Mouse (Mus musculus): ENCODE measurements around the gene Mboat1. TPM values are rescaled to one million over a fixed set of nuclear protein-coding genes. Genes with fewer than 3 reads are reported as not detected.
A peak's percentile ranks its signal among the peaks of the same experiment; 100 is the strongest.

Mboat1 gene
- total RNA-seq (2021) = 1 to 10 TPM; 1.1 to 1.3 TPM
- long read RNA-seq, experiment 1, partial matches to known transcripts = 1 of 2 reads
- long read RNA-seq, experiment 1, other reads (novel, unspliced or antisense) = 0 of 2 reads
- long read RNA-seq, experiment 2, partial matches to known transcripts = 0 of 2 reads
- long read RNA-seq, experiment 2, other reads (novel, unspliced or antisense) = 1 of 2 reads

GRCm38 (mm10) chr13:30136243-30136922, at the start of gene Mboat1:
TSS of gene Mboat1 (plus strand) at chr13:30136489.
- peak; percentile 13 to 39 for DNase-seq (ENCODE audit: low spot score in 2 of 2)

- DNase-seq (ENCODE audit: low spot score in 2 of 2) = no peak
These were observed 43.2 kb upstream of the Mboat1 start for GRCm38 (mm10) chr13:30093086-30093485.

DNA sequence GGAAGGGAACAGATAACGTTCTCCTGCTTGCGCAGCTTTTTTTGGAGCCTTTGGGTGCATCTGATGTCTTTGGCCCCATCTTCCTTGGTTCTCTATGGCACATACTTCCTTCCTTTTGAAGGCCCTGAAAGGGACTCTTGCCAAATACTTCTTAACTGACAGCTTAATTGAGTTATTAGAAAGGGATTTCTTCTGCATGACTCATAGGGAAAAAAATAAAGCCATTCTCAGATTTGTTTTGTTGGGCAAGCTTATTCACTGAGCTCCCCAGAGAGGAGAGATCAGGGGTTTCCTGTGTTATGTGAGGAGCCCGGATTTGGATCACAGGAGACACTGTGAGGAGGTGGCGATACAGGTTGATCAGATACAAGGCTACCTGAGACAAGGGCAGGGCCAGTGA, 40.4 kb upstream of the Mboat1 start:
- DNase-seq (ENCODE audit: low spot score in 2 of 2) = no peak

GRCm38 (mm10) chr13:30096536-30096935, 39.8 kb upstream of the Mboat1 start:
- no peak for DNase-seq (ENCODE audit: low spot score in 2 of 2)

DNA sequence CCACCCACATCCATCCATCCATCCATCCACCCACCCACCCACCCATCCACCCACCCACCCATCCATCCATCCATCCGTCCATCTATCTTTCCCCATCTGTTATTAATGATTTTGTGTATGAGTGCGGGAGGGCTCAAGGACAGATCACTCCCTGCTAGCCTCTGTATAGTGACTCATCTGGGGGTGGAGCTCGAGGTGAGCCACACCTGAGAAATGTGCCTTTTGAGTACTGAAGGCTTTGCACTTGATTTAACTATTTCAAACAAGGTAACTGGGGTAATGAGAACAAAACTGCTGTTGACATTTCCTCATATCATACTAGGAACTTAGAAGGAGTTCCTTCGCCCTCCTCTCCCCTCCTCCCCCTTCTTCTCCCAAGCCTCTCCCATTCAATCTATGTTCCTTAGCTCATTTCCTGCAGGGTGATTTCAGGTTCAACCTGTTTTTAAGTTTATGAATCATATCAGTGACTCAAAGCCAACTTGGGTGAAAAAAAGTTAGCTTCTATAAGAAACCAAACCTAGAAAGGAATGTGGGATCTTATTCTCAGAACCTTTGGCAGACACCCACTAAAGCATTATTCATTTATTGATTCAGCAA, 27.2 kb upstream of the Mboat1 start:
- no peak for DNase-seq (ENCODE audit: low spot score in 2 of 2)

DNA sequence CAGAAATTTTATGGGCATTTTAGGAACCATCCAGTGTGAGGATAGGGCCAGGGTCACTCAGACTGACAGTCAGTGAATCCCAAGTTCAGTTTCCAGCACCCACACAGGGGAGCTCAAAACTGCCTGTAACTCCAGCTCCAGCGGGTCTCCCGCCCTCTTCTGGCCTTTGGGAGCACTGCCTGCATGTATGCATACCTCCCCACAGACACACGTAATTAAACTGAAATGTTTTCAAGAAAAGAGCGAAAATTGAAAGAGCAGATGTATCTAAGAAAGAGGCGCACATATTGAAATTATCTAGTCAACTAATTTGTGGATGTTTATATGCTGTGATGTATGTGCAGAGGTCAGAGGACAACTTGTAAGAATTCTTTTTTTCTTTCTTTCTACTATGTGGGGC, 20.5 kb upstream of the Mboat1 start:
- no peak for DNase-seq (ENCODE audit: low spot score in 2 of 2)

- no peak for DNase-seq (ENCODE audit: low spot score in 2 of 2)
These were observed 787 bp downstream of the Mboat1 start for GRCm38 (mm10) chr13:30136923-30137629.

GRCm38 (mm10) chr13:30137951-30138350, 1.7 kb downstream of the Mboat1 start:
- DNase-seq (ENCODE audit: low spot score in 2 of 2) = no peak

DNA sequence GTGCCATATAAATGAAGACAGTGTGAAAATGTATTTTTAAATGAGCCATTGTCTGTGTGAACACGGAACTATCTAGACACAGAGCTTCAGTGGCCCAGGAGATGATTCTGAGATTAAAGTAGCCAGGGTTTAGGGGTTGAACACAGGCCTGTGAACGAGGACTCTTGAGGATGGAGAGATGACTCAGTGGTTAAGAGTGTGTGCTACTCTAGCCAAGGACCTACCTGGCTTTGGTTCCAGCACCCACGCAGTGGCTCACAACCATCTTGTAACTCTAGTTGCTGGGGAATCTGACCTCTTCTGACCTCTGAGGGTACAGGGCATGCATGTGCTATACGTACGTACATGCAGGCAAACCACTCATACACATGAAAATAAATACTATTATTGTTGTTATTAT, 3.9 kb downstream of the Mboat1 start:
- no peak for DNase-seq (ENCODE audit: low spot score in 2 of 2)

DNA sequence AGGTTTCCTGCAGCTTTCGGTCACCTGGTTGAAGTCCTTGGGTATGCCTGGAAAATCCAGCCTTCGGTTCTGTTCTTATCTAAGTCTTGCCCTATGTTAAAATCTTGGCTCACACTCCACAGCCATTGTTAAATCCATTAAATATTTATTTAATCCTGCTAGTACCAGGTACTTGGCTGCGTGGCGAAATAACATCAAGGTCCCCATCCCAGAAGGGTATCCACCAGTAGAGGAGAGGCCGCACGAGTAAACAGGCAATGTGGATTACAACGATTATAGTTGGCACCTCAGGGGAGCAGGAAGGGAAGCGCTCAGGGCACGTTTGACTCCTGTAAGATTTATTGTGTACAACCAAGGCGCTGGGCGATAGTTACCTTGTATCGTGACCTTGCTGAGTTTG, 4.4 kb downstream of the Mboat1 start:
- DNase-seq (ENCODE audit: low spot score in 2 of 2) = no peak

GRCm38 (mm10) chr13:30141996-30142395, 5.7 kb downstream of the Mboat1 start:
- DNase-seq (ENCODE audit: low spot score in 2 of 2) = no peak

DNA sequence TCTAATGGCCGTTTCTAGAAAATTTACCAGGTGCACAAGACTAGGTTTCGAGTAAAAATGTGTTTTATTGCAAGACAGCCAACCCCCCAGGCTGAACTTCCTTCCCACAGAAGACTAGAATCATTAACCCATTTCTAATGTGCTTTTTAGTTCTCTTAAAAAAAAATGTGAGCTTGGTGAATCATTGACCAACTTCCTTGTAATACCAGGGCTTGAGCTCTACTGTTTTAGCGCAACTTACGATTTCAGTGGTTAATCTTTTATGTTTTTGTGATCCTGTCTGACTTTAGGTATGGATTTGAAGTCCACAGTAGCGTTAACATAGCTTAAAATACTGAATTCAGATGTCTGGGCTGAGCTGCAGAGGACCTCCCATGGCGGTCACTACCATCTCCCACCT, 10.2 kb downstream of the Mboat1 start:
- no peak for DNase-seq (ENCODE audit: low spot score in 2 of 2)

GRCm38 (mm10) chr13:30154264-30154663, 18.0 kb downstream of the Mboat1 start:
- DNase-seq (ENCODE audit: low spot score in 2 of 2) = no peak

DNA sequence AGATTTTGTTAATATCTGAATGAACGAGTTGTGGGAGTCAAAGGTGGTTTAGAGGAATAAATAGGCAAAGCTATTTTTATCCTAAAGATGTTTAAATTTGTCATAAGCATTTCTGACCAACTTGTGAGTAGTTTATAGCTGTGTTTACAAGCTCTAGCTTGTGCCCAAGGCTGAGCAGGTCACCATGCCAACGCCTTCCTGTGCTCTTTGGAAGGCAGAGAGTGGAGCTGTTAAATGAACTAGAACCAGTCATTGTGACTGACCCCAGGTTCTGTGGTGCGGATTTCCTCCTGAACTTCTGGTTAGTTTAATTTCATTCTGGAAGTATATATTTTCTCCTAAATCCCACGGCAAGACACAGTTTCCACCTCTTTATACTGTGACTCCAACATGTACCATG, 23.3 kb downstream of the Mboat1 start:
- no peak for DNase-seq (ENCODE audit: low spot score in 2 of 2)

DNA sequence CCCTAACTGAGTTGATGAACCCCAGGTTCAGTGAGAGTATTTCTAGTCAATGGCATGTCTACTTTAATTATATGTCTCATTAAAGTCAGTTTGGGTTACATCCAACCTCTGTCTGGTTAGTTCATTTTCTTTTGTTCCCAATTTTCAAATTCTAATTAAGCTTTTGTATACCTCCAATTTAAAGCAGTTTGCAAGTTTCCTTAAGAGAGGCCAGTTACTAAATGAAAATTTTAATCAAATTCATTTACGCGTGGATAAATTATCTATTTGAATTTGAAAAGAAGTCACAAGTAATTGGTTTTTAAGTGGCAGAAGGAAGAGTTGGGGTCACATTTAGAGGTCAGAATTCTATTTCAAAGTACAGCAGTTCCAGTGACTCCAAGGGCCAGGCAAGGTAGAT, 27.2 kb downstream of the Mboat1 start:
- no peak for DNase-seq (ENCODE audit: low spot score in 2 of 2)

DNA sequence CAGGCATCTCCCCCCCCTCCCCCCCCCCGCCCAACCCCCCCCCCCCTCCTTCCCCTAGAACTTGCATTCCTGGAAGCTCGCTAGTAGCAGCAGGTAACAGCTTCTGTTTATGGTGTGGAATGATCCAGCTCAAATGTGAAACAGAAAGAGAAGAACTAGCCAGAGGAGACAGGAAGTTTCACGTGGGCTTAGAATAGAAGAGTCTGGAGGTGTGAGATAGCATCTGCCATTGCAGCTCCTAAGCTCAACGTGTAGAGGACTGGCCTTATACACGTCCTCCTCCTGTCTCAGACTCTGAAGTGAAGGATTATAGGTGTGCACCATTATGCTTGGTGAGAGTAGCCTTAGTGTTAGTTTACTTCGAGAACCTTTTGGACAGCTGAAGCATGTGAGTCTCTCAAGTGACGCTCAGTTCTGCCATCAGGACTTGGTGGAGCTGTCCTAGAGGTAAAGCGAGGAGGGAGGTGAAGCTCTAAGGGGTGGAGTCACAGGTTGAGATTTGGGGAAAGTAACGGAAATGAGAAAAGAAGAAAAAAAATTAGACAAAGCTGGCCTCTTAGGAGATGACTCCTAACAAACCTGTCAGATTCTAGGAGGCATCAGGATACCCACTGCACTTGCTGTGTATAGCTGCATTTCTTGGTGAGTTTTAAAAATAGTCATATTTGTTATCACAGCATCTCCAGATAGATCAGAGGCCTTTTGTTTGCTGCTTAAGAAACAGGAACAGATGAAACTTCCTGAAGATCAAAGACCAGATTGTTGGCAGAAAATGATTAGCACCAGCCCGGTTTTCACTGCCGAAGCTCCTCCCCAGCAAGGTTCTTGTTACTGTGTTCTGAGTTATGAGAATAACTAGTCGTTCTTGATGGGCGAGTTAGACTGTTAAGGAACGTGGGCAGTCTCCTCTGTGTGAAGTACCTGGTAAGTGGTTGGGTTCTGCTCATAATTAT, 30.1 kb downstream of the Mboat1 start:
- peak in 1 of 2 experiments; percentile 13 for DNase-seq (ENCODE audit: low spot score in 2 of 2)

- no peak for DNase-seq (ENCODE audit: low spot score in 2 of 2)
These were observed 31.2 kb downstream of the Mboat1 start for GRCm38 (mm10) chr13:30167499-30167898.

- DNase-seq (ENCODE audit: low spot score in 2 of 2) = no peak
These were observed 32.5 kb downstream of the Mboat1 start for GRCm38 (mm10) chr13:30168803-30169202.

- no peak for DNase-seq (ENCODE audit: low spot score in 2 of 2)
These were observed 33.8 kb downstream of the Mboat1 start for GRCm38 (mm10) chr13:30170061-30170460.

GRCm38 (mm10) chr13:30174586-30174985, 38.3 kb downstream of the Mboat1 start:
- DNase-seq (ENCODE audit: low spot score in 2 of 2) = no peak

DNA sequence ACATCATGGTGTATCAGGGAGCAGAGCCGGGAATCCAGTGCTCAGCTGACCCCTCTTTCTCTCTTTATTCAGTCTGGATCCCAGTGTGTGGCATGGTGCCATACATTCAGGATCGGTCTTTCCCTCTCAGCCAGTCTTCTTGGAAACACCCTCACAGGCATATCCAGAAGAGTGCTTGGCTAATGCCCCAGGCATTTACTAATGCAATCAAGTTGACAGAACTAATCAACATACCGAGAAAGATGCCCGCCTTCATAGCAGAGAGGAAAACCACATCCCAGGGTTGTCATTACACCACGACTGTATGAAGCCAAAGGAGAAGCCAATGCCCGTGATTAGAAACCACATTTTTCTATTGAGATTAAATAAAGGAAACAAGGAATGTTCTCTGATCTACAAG, 41.1 kb downstream of the Mboat1 start:
- DNase-seq (ENCODE audit: low spot score in 2 of 2) = no peak
